Mouse (Mus musculus) forebrain, embryonic 13.5 days (tissue): ENCODE measurements around the gene Reps1. TPM values are rescaled to one million over a fixed set of nuclear protein-coding genes. Genes with fewer than 3 reads are reported as not detected.
A peak's percentile ranks its signal among the peaks of the same experiment; 100 is the strongest.

ENCODE experiments used
- ATAC-seq: fragments of 200-750 bp; cut with Nextera tagmentation; 2 replicates; pipeline ENCODE4 v1.8.0; 2017
- H3K27ac ChIP-seq: fragments of 300-500 bp; sonication (generic); 2 replicates; pipeline ENCODE4 v1.5.1; 2015; ENCODE audit warnings: inconsistent platforms, mild to moderate bottlenecking, moderate library complexity
- H3K27me3 ChIP-seq: fragments of 300-500 bp; sonication (generic); 2 replicates; pipeline ENCODE4 v1.6.1; 2015; ENCODE audit warnings: mild to moderate bottlenecking, inconsistent platforms
- H3K36me3 ChIP-seq: fragments of 300-500 bp; sonication (generic); 2 replicates; pipeline ENCODE4 v1.6.1; 2015; ENCODE audit warnings: mild to moderate bottlenecking, inconsistent platforms; ENCODE audit not compliant: poor library complexity, severe bottlenecking
- H3K4me1 ChIP-seq: fragments of 300-500 bp; sonication (generic); 2 replicates; pipeline ENCODE4 v1.6.1; 2015; ENCODE audit warnings: inconsistent platforms
- H3K4me2 ChIP-seq: fragments of 300-500 bp; sonication (generic); 2 replicates; pipeline ENCODE4 v1.6.1; 2015; ENCODE audit warnings: inconsistent platforms, mild to moderate bottlenecking, moderate library complexity
- H3K4me3 ChIP-seq: fragments of 300-500 bp; sonication (generic); 2 replicates; pipeline ENCODE4 v1.5.1; 2015; ENCODE audit warnings: mild to moderate bottlenecking, inconsistent platforms
- H3K9ac ChIP-seq: fragments of 300-500 bp; sonication (generic); 2 replicates; pipeline ENCODE4 v1.6.1; 2015; ENCODE audit warnings: mild to moderate bottlenecking, inconsistent platforms
- H3K9me3 ChIP-seq: fragments of 300-500 bp; sonication (generic); replicated peaks from 2 replicates; pipeline ENCODE4 v1.6.1; 2016; ENCODE audit warnings: inconsistent platforms
- WGBS: fragments of 180-500 bp; shearing (Covaris S2); methylation state at CpG from one replicate; pipeline ENCODE4 v1.1.7; 2015; 5-methylcytosine and 5-hydroxymethylcytosine counted together
- polyA plus RNA-seq: library from polyadenylated mRNA; unstranded; fragments of >200 nt; fragmentation: Nextera tagmentation; extraction: Ambion mirVana; gene quantifications from 2 replicates; pipeline ENCODE4 v1.2.1, GENCODE M21; 2015

Gene Reps1
- polyA plus RNA-seq, 1 experiment from 2014 or later: 16.3 TPM

- Histone ChIP-seq H3K4me3 (no peak overlapping the region), H3K4me1 (no peaks in the 10 kb centered on the region), H3K4me2 (no peak overlapping the region), H3K36me3 (no peaks in the 10 kb centered on the region), H3K9ac (no peak overlapping the region), H3K9me3 (no peaks in the 10 kb centered on the region), H3K27ac (no peak overlapping the region), H3K27me3 (no peaks in the 10 kb centered on the region)
- 86% methylated on average over 5 of the region's 5 CpGs for WGBS
- ATAC-seq: no peak
Measured at GRCm38 (mm10) chr10:18036849-18037248, 18.8 kb upstream of the Reps1 start.

DNA sequence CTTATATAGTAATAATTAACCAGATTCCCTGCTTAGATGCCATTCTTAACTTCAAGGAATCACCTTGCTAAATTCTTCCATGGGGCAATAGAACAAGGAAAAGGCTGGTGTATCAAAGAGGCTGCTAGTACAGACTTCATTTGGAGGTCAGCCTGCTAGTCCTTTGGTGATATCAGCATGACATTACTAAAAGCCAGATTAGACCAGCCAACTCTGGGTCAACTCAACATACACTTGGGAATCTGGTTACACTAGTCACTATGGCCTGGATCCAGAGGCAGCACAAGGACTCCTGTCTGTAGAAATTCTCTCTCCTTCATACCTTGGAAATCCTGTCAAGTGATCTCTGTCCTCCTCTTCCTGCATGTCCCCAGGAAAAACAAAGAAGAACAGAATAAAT, 9.3 kb upstream of the Reps1 start:
- Histone ChIP-seq H3K27me3 (no peaks in the 10 kb centered on the region), H3K4me3 (no peak overlapping the region), H3K9me3 (no peaks in the 10 kb centered on the region), H3K4me2 (no peak overlapping the region), H3K27ac (no peak overlapping the region), H3K4me1 (no peaks in the 10 kb centered on the region), H3K9ac (no peak overlapping the region), H3K36me3 (no peaks in the 10 kb centered on the region)
- no peak for ATAC-seq

GRCm38 (mm10) chr10:18047380-18048146, 8.1 kb upstream of the Reps1 start:
- H3K9me3 ChIP-seq: no peaks in the 10 kb centered on the region
- no peaks in the 10 kb centered on the region for H3K4me1 ChIP-seq
- no peak overlapping the region for H3K4me2 ChIP-seq
- no peak overlapping the region for H3K27ac ChIP-seq
- 85% methylated on average over 10 of the region's 10 CpGs for WGBS
- no peak overlapping the region for H3K4me3 ChIP-seq
- no peak for ATAC-seq
- H3K27me3 ChIP-seq: no peaks in the 10 kb centered on the region
- no peak overlapping the region for H3K9ac ChIP-seq
- no peaks in the 10 kb centered on the region for H3K36me3 ChIP-seq

DNA sequence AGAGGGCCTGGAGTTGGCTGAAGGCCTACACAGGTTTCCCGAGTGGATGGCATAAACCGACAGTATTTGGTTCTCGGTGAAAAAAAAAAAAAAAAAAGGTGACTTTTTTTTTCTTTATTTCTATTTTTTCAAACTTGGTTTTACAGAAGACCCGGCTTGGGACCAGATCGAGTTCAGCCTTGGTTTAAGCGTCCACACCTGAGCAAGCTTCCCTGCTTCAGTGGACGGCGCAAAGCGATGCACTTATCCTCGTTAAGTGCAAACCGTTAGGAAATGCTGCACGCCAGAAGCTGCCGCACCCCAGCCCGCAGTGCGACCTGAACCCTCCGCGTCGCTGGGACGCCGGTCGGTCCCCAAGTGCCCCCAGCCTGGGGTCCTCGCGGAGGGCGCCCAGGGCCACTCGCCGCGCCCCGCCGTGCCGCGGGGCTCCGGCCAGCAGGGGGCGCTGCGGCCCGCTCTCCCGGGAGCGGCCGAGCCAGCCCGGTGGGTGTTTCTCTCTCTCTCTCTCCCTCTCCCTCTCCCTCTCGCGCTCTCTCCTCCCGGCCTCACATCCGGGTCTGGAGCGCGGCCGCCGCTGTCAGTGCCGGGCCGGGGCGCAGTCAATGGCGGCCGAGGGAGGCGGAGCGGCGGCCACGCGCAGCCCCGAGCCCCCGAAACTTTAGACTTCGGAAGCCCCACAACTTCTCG, 509 bp upstream of the Reps1 start:
- peak overlapping the region; percentile 71 for H3K4me2 ChIP-seq
- no peaks in the 10 kb centered on the region for H3K36me3 ChIP-seq
- peaks cover 28% of the 10 kb centered on the region for H3K4me1 ChIP-seq
- H3K27ac ChIP-seq: peak overlapping the region; percentile 94
- H3K9ac ChIP-seq: peak overlapping the region; percentile 97
- no peaks in the 10 kb centered on the region for H3K9me3 ChIP-seq
- H3K4me3 ChIP-seq: peak overlapping the region; percentile 97
- WGBS: 3% methylated on average over 49 of the region's 61 CpGs
- H3K27me3 ChIP-seq: no peaks in the 10 kb centered on the region
- peak; percentile 98 for ATAC-seq

DNA sequence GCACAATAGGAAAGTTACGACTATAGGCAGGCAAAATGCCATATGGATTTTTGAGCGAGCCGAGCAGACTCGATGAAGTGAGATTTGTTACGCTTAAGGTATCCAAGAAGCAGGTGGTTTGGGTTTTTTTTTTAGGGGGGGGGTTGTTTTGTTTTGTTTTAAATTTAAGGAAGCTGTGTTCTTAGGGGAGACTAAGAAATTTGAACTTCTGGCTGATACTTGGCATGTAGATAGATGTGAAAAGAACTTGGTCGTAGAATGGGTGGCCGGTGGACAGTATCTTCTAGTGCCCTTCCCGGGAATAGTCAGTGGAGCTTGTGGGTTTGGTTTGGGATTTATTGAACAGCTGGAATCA, 707 bp downstream of the Reps1 start:
- peak overlapping the region; percentile 97 for H3K9ac ChIP-seq
- H3K9me3 ChIP-seq: no peaks in the 10 kb centered on the region
- H3K4me3 ChIP-seq: peak overlapping the region; percentile 97
- WGBS: 0% methylated on average over 8 of the region's 8 CpGs
- peaks cover 28% of the 10 kb centered on the region for H3K4me1 ChIP-seq
- no peak for ATAC-seq
- H3K4me2 ChIP-seq: peak overlapping the region; percentile 71
- H3K27me3 ChIP-seq: no peaks in the 10 kb centered on the region
- H3K27ac ChIP-seq: peak overlapping the region; percentile 94
- H3K36me3 ChIP-seq: no peaks in the 10 kb centered on the region

DNA sequence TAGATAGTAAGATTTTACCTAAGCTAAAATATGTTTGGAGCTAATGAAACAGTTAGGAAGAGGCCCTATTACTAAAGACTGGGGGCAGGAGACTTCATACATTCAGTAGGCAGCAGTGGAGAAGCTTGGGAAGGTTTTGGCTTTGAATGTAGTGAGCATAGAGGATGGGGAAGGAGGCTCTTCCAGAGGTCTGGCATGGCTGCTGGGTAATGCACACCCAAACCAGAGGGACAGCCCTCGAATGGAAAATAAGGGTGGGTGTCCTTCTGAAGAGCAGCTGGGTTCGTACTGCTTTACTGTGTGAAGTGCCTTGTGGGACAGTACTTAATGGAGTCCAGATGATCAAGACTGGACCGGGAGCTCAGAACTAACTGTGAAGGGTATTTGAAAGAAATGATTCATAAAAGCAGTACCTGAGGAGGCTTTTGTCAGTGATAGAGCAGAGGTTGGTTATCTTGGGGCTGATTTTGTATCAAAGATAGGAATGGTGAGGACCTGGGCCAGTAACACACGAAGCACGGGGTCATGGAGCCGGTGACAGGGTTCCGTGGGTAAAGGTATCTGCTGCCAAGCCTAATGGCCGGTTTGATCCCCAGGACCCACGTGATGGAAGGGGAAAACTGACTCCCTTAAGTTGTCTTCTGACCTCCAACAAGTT, 3.1 kb downstream of the Reps1 start:
- Histone ChIP-seq H3K27ac (no peak overlapping the region), H3K9me3 (no peaks in the 10 kb centered on the region), H3K27me3 (no peaks in the 10 kb centered on the region), H3K4me1 (peaks cover 28% of the 10 kb centered on the region), H3K9ac (no peak overlapping the region), H3K4me3 (no peak overlapping the region), H3K36me3 (no peaks in the 10 kb centered on the region), H3K4me2 (no peak overlapping the region)
- WGBS: 92% methylated on average over 9 of the region's 9 CpGs
- ATAC-seq: no peak

DNA sequence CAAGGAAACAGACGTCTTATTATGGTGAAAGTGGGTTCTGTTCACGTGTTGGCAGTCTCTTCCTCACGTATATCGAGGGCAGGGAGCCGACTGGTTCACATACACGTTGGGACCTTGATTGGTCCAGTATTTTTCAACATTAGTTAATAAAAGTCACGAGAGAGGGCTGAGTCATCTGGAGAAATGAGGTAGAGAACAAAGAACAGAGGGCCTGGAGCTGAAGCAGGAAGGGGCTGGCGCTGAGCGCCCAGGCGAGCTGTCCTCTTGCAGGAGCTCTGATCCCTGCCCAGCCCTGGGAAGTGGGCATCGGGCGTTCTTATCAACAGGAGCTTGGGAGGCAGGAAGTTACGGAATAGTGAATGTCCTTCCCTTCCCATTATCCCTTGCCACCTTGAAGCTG, 4.1 kb downstream of the Reps1 start:
- Histone ChIP-seq H3K4me1 (peaks cover 28% of the 10 kb centered on the region), H3K9me3 (no peaks in the 10 kb centered on the region), H3K4me3 (no peak overlapping the region), H3K4me2 (no peak overlapping the region), H3K27ac (no peak overlapping the region), H3K27me3 (no peaks in the 10 kb centered on the region), H3K36me3 (no peaks in the 10 kb centered on the region), H3K9ac (no peak overlapping the region)
- 89% methylated on average over 13 of the region's 13 CpGs for WGBS
- ATAC-seq: no peak

DNA sequence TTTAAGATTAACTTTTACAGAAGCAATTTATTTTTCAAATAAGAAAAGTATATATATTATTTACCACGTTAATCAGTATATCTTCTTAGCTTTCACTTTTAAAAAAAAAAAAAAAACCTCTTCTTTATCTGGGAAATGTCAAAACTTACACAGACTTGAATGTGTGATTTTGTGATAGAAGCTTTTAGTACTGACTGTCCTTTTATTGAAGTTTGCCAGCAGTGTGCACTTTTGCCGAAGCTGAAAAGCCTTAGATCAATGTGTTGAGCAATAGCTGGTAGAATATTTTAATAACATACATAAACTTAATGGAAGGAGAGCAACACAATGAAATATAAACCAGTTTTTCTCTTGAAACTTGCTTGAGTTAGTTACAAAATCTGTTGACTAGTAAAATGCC, 5.1 kb downstream of the Reps1 start:
- H3K9me3 ChIP-seq: no peaks in the 10 kb centered on the region
- ATAC-seq: no peak
- peaks cover 28% of the 10 kb centered on the region for H3K4me1 ChIP-seq
- no peak overlapping the region for H3K9ac ChIP-seq
- no peaks in the 10 kb centered on the region for H3K27me3 ChIP-seq
- H3K36me3 ChIP-seq: no peaks in the 10 kb centered on the region
- no peak overlapping the region for H3K4me3 ChIP-seq
- H3K4me2 ChIP-seq: no peak overlapping the region
- WGBS: 88% methylated on average over 2 of the region's 2 CpGs
- no peak overlapping the region for H3K27ac ChIP-seq

DNA sequence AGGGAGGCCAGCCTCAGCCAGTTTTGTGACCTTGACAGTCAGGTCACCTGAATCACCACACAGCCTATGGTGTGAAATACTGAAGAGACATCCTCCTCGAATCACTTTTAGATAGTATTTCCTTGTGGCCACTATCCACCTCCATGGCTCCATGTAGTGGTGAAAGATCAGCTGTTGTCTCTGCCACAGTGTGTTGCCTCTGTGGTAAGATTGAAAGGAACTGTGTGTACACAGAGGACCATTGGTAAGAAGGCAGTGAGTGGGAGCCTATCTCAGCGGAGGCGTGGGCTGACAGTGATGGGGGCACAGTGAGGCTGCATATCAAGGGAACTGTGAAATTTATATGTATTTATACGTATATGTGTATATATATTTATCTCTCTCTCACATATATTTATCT, 5.9 kb downstream of the Reps1 start:
- H3K9me3 ChIP-seq: no peaks in the 10 kb centered on the region
- 95% methylated on average over 4 of the region's 4 CpGs for WGBS
- H3K27ac ChIP-seq: no peak overlapping the region
- peaks cover 28% of the 10 kb centered on the region for H3K4me1 ChIP-seq
- no peak overlapping the region for H3K4me3 ChIP-seq
- H3K36me3 ChIP-seq: no peaks in the 10 kb centered on the region
- no peaks in the 10 kb centered on the region for H3K27me3 ChIP-seq
- H3K9ac ChIP-seq: no peak overlapping the region
- no peak for ATAC-seq
- no peak overlapping the region for H3K4me2 ChIP-seq

DNA sequence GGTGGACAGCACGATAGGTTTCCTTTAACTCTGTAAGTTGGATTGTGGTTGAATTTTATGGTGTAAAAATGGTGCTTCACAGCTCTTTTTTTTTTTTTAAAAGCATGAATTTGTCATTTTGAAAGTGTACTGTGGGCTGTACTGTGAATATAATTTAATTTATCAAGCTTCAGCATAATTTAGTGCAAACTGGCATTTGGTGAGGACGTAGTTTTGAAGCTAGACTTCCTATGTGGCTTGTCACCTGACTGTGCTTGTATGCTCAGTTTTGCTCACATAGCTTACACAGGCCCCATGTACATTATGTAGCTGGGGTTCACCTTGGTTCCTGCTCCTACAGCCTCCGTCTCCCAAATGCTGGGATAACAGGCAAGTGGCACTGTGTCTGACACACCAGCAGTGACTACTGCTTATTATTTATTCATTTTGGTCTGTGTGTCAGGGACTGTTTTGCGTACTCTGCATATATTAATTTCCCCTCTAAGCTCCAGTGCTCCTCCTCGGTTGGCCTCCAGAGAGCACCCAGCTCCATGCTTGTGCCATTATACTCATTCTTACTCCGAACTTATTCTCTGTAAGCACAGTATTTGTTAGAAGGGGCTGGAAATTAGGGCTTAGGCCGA, 9.1 kb downstream of the Reps1 start:
- ATAC-seq: peak; percentile 52; the same call in 1 of the 2 replicates
- Histone ChIP-seq H3K4me3 (no peak overlapping the region), H3K36me3 (no peaks in the 10 kb centered on the region), H3K4me1 (peaks cover 16% of the 10 kb centered on the region), H3K27ac (no peak overlapping the region), H3K4me2 (no peak overlapping the region), H3K27me3 (no peaks in the 10 kb centered on the region), H3K9ac (no peak overlapping the region), H3K9me3 (no peaks in the 10 kb centered on the region)
- WGBS: 84% methylated on average over 7 of the region's 7 CpGs

GRCm38 (mm10) chr10:18066031-18066439, 10.4 kb downstream of the Reps1 start:
- WGBS: 78% methylated on average over 10 of the region's 10 CpGs
- no peak for ATAC-seq
- no peaks in the 10 kb centered on the region for H3K27me3 ChIP-seq
- H3K4me3 ChIP-seq: no peak overlapping the region
- H3K27ac ChIP-seq: no peak overlapping the region
- H3K36me3 ChIP-seq: no peaks in the 10 kb centered on the region
- H3K4me1 ChIP-seq: peaks cover 25% of the 10 kb centered on the region
- H3K9me3 ChIP-seq: no peaks in the 10 kb centered on the region
- H3K9ac ChIP-seq: no peak overlapping the region
- H3K4me2 ChIP-seq: no peak overlapping the region

DNA sequence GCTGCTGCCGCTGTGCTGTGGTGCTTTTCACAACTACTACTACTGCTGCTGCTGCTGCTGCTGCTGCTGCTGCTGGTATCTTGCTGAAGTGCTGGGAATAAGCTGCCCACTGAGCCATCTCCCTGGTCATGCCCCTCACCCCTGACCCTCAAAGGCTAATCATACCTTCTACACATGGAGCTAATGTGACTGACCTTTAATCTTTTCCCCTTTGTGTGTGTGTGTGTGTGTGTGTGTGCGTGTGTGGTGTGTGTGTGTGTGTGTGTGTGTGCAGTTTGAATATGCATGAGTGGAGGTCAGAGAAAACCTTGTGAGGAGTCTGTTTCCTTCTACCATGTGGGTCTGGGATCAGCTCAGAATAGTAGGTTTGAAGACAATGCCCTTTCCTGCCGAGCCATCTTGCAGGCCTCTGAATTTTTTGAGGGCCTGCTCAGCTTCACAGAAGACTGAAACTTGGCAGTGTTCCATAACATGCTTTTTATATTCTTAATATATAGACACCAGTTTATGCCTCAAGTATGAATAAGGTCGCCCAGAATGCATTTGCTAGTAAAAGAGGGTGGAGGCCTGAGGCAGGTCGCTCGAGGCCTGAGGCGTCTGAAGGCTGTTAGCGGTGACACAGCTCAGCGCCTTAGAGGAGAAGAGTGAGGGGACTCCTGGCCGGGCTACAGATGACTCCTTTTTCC, 12.2 kb downstream of the Reps1 start:
- H3K4me2 ChIP-seq: no peak overlapping the region
- H3K4me1 ChIP-seq: peaks cover 25% of the 10 kb centered on the region
- no peaks in the 10 kb centered on the region for H3K36me3 ChIP-seq
- no peaks in the 10 kb centered on the region for H3K27me3 ChIP-seq
- WGBS: 63% methylated on average over 10 of the region's 10 CpGs
- H3K9ac ChIP-seq: no peak overlapping the region
- H3K27ac ChIP-seq: no peak overlapping the region
- no peak overlapping the region for H3K4me3 ChIP-seq
- no peak for ATAC-seq
- H3K9me3 ChIP-seq: no peaks in the 10 kb centered on the region
